Mouse (Mus musculus): ENCODE measurements at regions not wholly inside any gene's neighbourhood (a gene's known extent, or its start where the extent isn't known, plus 50 kb on each side); places are given as distances from the start of the nearest gene placed in this dataset.
A peak's percentile ranks its signal among the peaks of the same experiment; 100 is the strongest.

- WGBS: 90% methylated on average over 4 of the region's 4 CpGs
- Histone ChIP-seq H3K9ac (no peak overlapping the region), H3K27me3 (ENCODE audit: control insufficient read depth, insufficient read depth, low read length) (no peaks in the 10 kb centered on the region), H3K4me3 (replicated peaks; ENCODE audit: low read length) (no peak overlapping the region), H3K9me3 (ENCODE audit: control insufficient read depth, low read length) (no peaks in the 10 kb centered on the region), H3K4me2 (replicated peaks) (no peak overlapping the region), H3K4me1 (replicated peaks; ENCODE audit: control insufficient read depth, insufficient read depth, low read length) (no peaks in the 10 kb centered on the region), H3K36me3 (replicated peaks; ENCODE audit: control insufficient read depth, insufficient read depth) (no peaks in the 10 kb centered on the region), H3K27ac (no peak overlapping the region)
- DNase-seq (ENCODE audit: low spot score) (no peak), ATAC-seq (ENCODE audit: low FRiP score) (no peak)
Observed at GRCm38 (mm10) chr2:55687345-55687744, 251.6 kb downstream of the Kcnj3 start.

- Histone ChIP-seq H3K9me3 (ENCODE audit: control insufficient read depth, low read length) (no peaks in the 10 kb centered on the region), H3K27ac (peak overlapping the region; percentile 63; the same call in 1 of the 2 replicates), H3K4me1 (replicated peaks; ENCODE audit: control insufficient read depth, insufficient read depth, low read length) (no peaks in the 10 kb centered on the region), H3K4me2 (replicated peaks) (no peak overlapping the region), H3K36me3 (replicated peaks; ENCODE audit: control insufficient read depth, insufficient read depth) (no peaks in the 10 kb centered on the region), H3K4me3 (replicated peaks; ENCODE audit: low read length) (no peak overlapping the region), H3K27me3 (ENCODE audit: control insufficient read depth, insufficient read depth, low read length) (no peaks in the 10 kb centered on the region), H3K9ac (no peak overlapping the region)
- ATAC-seq (ENCODE audit: low FRiP score) (peak; percentile 92), DNase-seq (ENCODE audit: low spot score) (peak; percentile 74)
- WGBS: 32% methylated on average over 2 of the region's 2 CpGs
Observed at GRCm38 (mm10) chr2:55692902-55693870, 257.4 kb downstream of the Kcnj3 start.

GRCm38 (mm10) chr2:55699705-55700104, 263.9 kb downstream of the Kcnj3 start:
- Histone ChIP-seq H3K4me3 (replicated peaks; ENCODE audit: low read length) (no peak overlapping the region), H3K4me1 (replicated peaks; ENCODE audit: control insufficient read depth, insufficient read depth, low read length) (no peaks in the 10 kb centered on the region), H3K27me3 (ENCODE audit: control insufficient read depth, insufficient read depth, low read length) (no peaks in the 10 kb centered on the region), H3K27ac (no peak overlapping the region), H3K4me2 (replicated peaks) (no peak overlapping the region), H3K9me3 (ENCODE audit: control insufficient read depth, low read length) (no peaks in the 10 kb centered on the region), H3K9ac (no peak overlapping the region), H3K36me3 (replicated peaks; ENCODE audit: control insufficient read depth, insufficient read depth) (no peaks in the 10 kb centered on the region)
- no peak for ATAC-seq (ENCODE audit: low FRiP score)
- 96% methylated on average over 1 of the region's 1 CpGs for WGBS
- no peak for DNase-seq (ENCODE audit: low spot score)
